Mouse (Mus musculus) limb, embryonic 11.5 days (tissue): ENCODE data around the gene Cpeb2. TPM values are rescaled to one million over a fixed set of nuclear protein-coding genes. Genes with fewer than 3 reads are reported as not detected.

ENCODE experiments used
- ATAC-seq: fragments of 200-750 bp; cut with Nextera tagmentation; 2 replicates; pipeline ENCODE4 v1.8.0; 2017; ENCODE audit warnings: low read depth; ENCODE audit not compliant: insufficient number of reproducible peaks, low FRiP score, low TSS enrichment
- DNase-seq: peaks from one replicate; pipeline ENCODE4 v3.0.0-alpha.2; 2015; ENCODE audit warnings: low spot score
- H3K27ac ChIP-seq: fragments of 300-500 bp; sonication (generic); replicated peaks from 2 replicates; pipeline ENCODE4 v1.5.1; 2014; ENCODE audit warnings: low read depth, mild to moderate bottlenecking, low read length
- H3K27me3 ChIP-seq: fragments of 300-500 bp; sonication (generic); 2 replicates; pipeline ENCODE4 v1.6.1; 2014; ENCODE audit warnings: mild to moderate bottlenecking, low read length, mixed read lengths; ENCODE audit not compliant: control insufficient read depth, insufficient read depth
- H3K36me3 ChIP-seq: fragments of 300-500 bp; sonication (generic); 2 replicates; pipeline ENCODE4 v1.6.1; 2014; ENCODE audit warnings: mild to moderate bottlenecking, low read length, moderate library complexity, mixed read lengths; ENCODE audit not compliant: control insufficient read depth, insufficient read depth
- H3K4me1 ChIP-seq: fragments of 300-500 bp; sonication (generic); 2 replicates; pipeline ENCODE4 v1.6.1; 2014; ENCODE audit warnings: low read length, mixed read lengths; ENCODE audit not compliant: control insufficient read depth, insufficient read depth
- H3K4me2 ChIP-seq: fragments of 300-500 bp; sonication (generic); 2 replicates; pipeline ENCODE4 v1.6.1; 2014; ENCODE audit warnings: low read depth, mild to moderate bottlenecking, moderate library complexity; ENCODE audit not compliant: severe bottlenecking
- H3K4me3 ChIP-seq: fragments of 300-500 bp; sonication (generic); 2 replicates; pipeline ENCODE4 v1.5.1; 2014; ENCODE audit warnings: low read depth, low read length
- H3K9ac ChIP-seq: fragments of 300-500 bp; sonication (generic); 2 replicates; pipeline ENCODE4 v1.6.1; 2014; ENCODE audit warnings: mild to moderate bottlenecking, low read length
- H3K9me3 ChIP-seq: fragments of 300-500 bp; sonication (generic); 2 replicates; pipeline ENCODE4 v1.6.1; 2016; ENCODE audit warnings: low read length; ENCODE audit not compliant: control insufficient read depth
- WGBS: fragments of 180-500 bp; shearing (Covaris S2); extraction: QIAGEN DNeasy Blood & Tissue Kit; methylation state at CpG from one replicate; pipeline ENCODE4 v1.1.7; 2014; 5-methylcytosine and 5-hydroxymethylcytosine counted together
- polyA plus RNA-seq: library from polyadenylated mRNA; unstranded; fragments of >200 nt; fragmentation: Nextera tagmentation; extraction: Ambion mirVana; gene quantifications from 2 replicates; pipeline ENCODE4 v1.2.1, GENCODE M21; 2014

Gene Cpeb2
- polyA plus RNA-seq, 1 experiment from 2014 or later, result 0.56 TPM

- Histone ChIP-seq H3K36me3 (no peaks in the 10 kb centered on the region), H3K4me3 (no peak overlapping the region), H3K4me2 (no peak overlapping the region), H3K27me3 (no peaks in the 10 kb centered on the region), H3K9me3 (no peaks in the 10 kb centered on the region), H3K9ac (no peak overlapping the region), H3K4me1 (no peaks in the 10 kb centered on the region), H3K27ac (no peak overlapping the region)
- DNase-seq (no peak), ATAC-seq (no peak)
- WGBS, result 72% methylated on average over 1 of the region's 1 CpGs
Measured at GRCm38 (mm10) chr5:43218847-43219132, 14.2 kb upstream of the Cpeb2 start.

DNA sequence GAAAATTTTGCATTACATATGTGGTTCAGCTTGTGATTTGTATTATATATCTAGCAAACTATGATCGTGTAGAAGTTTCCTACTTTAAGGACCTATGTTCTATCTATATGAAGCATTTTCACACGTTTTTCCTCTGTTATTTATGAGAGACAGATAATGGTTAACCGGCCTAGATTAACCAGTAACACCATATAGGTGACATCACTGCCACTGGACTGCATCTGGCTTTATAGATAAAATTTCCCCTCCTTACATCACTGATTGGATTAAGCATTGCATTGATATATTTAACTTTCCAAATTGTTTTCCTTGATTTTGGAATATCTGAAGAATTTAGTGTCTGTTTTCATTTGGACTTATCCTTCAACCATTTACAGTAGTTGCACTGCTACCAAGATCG is 9.6 kb upstream of the Cpeb2 start:
- H3K4me3 ChIP-seq, result no peak overlapping the region
- no peaks in the 10 kb centered on the region for H3K4me1 ChIP-seq
- DNase-seq (no peak), ATAC-seq (no peak)
- no peak overlapping the region for H3K4me2 ChIP-seq
- no peak overlapping the region for H3K27ac ChIP-seq
- no peaks in the 10 kb centered on the region for H3K36me3 ChIP-seq
- 73% methylated on average over 4 of the region's 4 CpGs for WGBS
- no peak overlapping the region for H3K9ac ChIP-seq
- no peaks in the 10 kb centered on the region for H3K9me3 ChIP-seq
- H3K27me3 ChIP-seq, result no peaks in the 10 kb centered on the region

DNA sequence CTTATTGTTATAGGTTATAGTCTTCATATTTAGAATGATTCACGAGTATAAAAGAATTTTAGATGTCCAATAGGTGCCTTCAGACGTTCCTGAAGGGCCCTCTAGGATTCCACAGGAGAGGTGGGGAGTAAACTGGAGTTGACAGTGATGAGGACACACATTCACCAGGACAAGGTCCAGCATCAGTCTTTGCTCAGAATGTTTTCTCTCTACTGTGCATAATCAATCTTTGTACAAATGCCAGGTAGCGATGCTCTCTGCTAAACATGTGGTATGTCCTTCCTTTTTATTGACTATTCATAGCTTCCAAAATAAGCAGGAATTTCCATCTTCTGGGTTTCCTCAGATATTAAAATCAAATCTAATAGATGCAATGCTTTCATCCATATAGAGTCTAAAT is 8.7 kb upstream of the Cpeb2 start:
- no peak for DNase-seq
- WGBS, result 75% methylated on average over 3 of the region's 3 CpGs
- no peaks in the 10 kb centered on the region for H3K27me3 ChIP-seq
- no peaks in the 10 kb centered on the region for H3K9me3 ChIP-seq
- H3K4me3 ChIP-seq, result no peak overlapping the region
- H3K4me2 ChIP-seq, result no peak overlapping the region
- H3K9ac ChIP-seq, result no peak overlapping the region
- no peaks in the 10 kb centered on the region for H3K36me3 ChIP-seq
- no peaks in the 10 kb centered on the region for H3K4me1 ChIP-seq
- ATAC-seq, result no peak
- H3K27ac ChIP-seq, result no peak overlapping the region

DNA sequence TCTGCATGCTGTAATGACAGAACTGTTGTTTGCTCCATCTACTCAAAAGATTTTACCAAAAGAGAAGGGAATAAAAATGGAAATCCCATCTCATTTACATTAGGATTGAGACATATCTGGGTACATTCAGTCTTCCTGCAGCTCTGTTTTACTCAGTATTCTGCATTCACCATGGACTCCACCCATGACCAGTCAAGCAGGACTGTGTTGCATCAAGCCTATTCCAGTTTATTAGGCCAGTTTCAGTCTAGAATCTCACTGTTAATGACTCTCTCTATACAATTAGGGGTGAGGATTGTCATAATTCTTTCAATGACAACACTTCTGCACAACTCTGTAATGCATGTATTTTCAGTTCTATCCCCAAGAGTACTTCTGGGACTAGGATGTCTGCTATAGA is 6.8 kb upstream of the Cpeb2 start:
- ATAC-seq (no peak), DNase-seq (no peak)
- Histone ChIP-seq H3K9me3 (no peaks in the 10 kb centered on the region), H3K4me2 (no peak overlapping the region), H3K9ac (no peak overlapping the region), H3K36me3 (no peaks in the 10 kb centered on the region), H3K27ac (no peak overlapping the region), H3K4me3 (no peak overlapping the region), H3K27me3 (no peaks in the 10 kb centered on the region), H3K4me1 (no peaks in the 10 kb centered on the region)

DNA sequence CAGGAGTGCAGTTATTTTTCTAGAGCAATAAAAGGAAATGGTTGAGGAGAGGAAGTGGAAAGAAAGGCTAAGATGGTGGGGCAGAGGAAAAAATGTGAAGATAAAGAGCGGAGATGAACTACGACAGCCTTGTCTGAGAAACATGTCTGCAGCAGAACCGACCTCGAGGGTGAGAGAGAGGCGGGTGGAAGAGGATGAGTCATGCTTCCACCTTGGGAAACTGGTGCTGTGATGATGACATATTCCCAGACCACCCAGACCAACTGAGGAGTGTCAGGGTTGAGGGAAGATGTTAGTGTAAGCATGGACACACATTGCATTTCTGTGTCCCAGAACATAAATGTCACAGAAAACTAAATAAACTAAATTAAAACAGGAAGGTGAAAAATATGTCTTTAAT is 5.4 kb upstream of the Cpeb2 start:
- Histone ChIP-seq H3K9ac (no peak overlapping the region), H3K27ac (no peak overlapping the region), H3K4me3 (no peak overlapping the region), H3K4me2 (no peak overlapping the region), H3K36me3 (no peaks in the 10 kb centered on the region), H3K4me1 (no peaks in the 10 kb centered on the region), H3K9me3 (no peaks in the 10 kb centered on the region), H3K27me3 (no peaks in the 10 kb centered on the region)
- whole genome bisulfite sequencing, result 83% methylated on average over 5 of the region's 5 CpGs
- no peak for ATAC-seq
- DNase-seq, result no peak

GRCm38 (mm10) chr5:43231061-43231460 is 1.9 kb upstream of the Cpeb2 start:
- Histone ChIP-seq H3K36me3 (no peaks in the 10 kb centered on the region), H3K4me2 (no peak overlapping the region), H3K27me3 (no peaks in the 10 kb centered on the region), H3K9ac (no peak overlapping the region), H3K4me1 (no peaks in the 10 kb centered on the region), H3K27ac (no peak overlapping the region), H3K4me3 (no peak overlapping the region), H3K9me3 (no peaks in the 10 kb centered on the region)
- DNase-seq (no peak), ATAC-seq (no peak)
- 71% methylated on average over 2 of the region's 2 CpGs for WGBS

DNA sequence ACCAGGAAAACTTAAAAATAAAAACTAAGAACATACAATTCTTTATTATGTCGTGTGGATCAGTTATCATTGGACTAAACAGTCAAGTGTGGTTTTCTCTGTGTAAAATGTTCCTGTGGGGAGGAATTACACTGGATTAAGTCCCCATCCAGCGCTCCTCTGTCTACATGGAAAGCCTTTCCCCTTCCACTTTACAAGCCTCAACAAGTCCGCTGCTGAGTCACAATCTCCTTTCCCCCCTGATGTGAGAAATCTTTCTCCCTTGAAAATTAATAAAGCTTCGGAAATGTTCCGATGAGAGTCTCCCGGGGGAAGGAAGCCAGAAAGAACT is 856 bp upstream of the Cpeb2 start:
- Histone ChIP-seq H3K4me3 (peak overlapping the region; percentile 84), H3K9ac (peak overlapping the region; percentile 81; the same call in 1 of the 2 replicates), H3K27me3 (no peaks in the 10 kb centered on the region), H3K4me1 (no peaks in the 10 kb centered on the region), H3K9me3 (no peaks in the 10 kb centered on the region), H3K27ac (no peak overlapping the region), H3K36me3 (no peaks in the 10 kb centered on the region), H3K4me2 (peak overlapping the region; percentile 99)
- DNase-seq, result no peak
- no peak for ATAC-seq
- WGBS, result 2% methylated on average over 6 of the region's 6 CpGs

GRCm38 (mm10) chr5:43233316-43234181 is 579 bp downstream of the Cpeb2 start:
- ATAC-seq (peak; percentile 20; the same call in 1 of the 2 replicates), DNase-seq (peak; percentile 76)
- Histone ChIP-seq H3K4me2 (peak overlapping the region; percentile 99), H3K36me3 (no peaks in the 10 kb centered on the region), H3K4me1 (no peaks in the 10 kb centered on the region), H3K4me3 (peak overlapping the region; percentile 84), H3K9me3 (no peaks in the 10 kb centered on the region), H3K27me3 (no peaks in the 10 kb centered on the region), H3K27ac (peak overlapping the region; percentile 58; the same call in 1 of the 2 replicates), H3K9ac (peak overlapping the region; percentile 81)
- WGBS, result under 1% methylated on average over 71 of the region's 101 CpGs
